Mouse (Mus musculus): ENCODE measurements around the gene Npat.

GRCm38 (mm10) chr9:53536558-53537320 lies at the start of gene Npat, which contains the start of gene Atm:
- TF ChIP-seq CTCF (IDR thresholded peaks at IDR 0.05; ENCODE audit: borderline replicate concordance, control insufficient read depth, extremely low read depth, insufficient read depth, low read length, poor library complexity) (peak; percentile 61; the same call in 1 of the 2 replicates), POLR2A (IDR thresholded peaks at IDR 0.05; ENCODE audit: control insufficient read depth, extremely low read depth, insufficient read depth, low read length, poor library complexity) (peak; percentile 69)
